Mouse (Mus musculus): ENCODE data around the gene S100a7a. TPM values are rescaled to one million over a fixed set of nuclear protein-coding genes. Genes with fewer than 3 reads are reported as not detected.

Gene S100a7a
- polyA plus RNA-seq, 1 experiment from 2014 or later = 0.13 TPM

DNA sequence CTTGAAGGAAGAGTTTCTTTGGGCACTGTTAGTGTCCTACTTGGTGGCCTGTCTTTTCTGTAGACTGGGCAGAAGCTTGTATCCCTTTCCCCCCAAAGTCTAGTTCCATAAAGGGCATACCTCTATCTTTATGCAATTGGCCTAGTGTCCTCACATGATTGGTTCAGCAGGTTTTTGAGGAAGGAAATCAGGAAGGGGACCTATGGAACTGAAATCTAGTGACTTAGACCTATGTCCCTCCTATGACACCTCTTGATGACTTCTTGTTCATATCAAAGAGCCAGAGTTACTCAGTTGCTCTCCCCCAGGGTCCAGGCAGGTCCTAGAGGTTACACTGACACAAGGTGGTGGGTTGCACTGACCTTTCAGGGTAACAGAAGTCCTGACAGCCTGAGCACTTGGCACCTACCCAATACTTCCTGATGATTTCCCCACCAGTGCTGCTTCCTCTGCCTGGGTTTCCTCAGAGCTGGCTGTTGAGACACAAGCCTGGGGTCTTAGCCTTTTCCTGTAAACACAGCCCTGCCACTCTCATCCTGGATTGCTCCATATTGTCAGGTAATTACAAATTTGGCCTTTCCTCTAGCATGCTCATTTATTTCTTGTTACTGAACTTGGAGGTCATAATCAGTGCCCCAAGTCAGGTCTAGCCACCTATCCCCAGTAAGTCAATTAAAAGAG is 5.7 kb downstream of the S100a7a start:
- H3K36me3 ChIP-seq = no peaks in the 10 kb centered on the region
- H3K4me3 ChIP-seq = no peak overlapping the region
- no peak overlapping the region for H3K4me2 ChIP-seq (replicated peaks)
- no peaks in the 10 kb centered on the region; the same call in 1 of the 2 replicates for H3K27me3 ChIP-seq
- H3K9ac ChIP-seq = no peak overlapping the region
- ATAC-seq (ENCODE audit: insufficient number of reproducible peaks, insufficient read depth, low FRiP score, low TSS enrichment) = no peak
- H3K27ac ChIP-seq = no peak overlapping the region
- no peaks in the 10 kb centered on the region for H3K4me1 ChIP-seq
- H3K9me3 ChIP-seq = no peaks in the 10 kb centered on the region

DNA sequence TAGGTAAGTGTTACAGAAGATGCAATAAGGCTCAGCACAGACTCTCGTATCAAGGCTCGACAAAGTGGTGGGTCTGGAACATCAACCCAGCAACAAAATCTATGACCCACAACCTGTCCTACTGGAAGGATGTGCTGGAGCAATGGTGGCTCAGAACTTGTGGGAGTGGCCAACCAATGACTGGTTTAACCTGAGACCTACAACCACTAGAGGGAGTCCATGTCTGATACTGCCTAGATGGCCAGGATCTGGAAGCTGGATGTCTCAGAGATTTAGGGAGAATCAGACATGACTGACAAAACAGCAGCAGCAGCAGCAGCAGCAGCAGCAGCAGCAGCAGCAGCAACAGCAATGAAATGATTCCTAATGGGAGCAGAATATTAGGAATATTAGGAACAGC is 10.4 kb downstream of the S100a7a start:
- no peak overlapping the region for H3K27ac ChIP-seq
- H3K4me1 ChIP-seq = no peaks in the 10 kb centered on the region
- ATAC-seq (ENCODE audit: insufficient number of reproducible peaks, insufficient read depth, low FRiP score, low TSS enrichment) = no peak
- no peaks in the 10 kb centered on the region for H3K36me3 ChIP-seq
- WGBS = 83% methylated on average over 2 of the region's 2 CpGs
- no peak overlapping the region for H3K4me2 ChIP-seq (replicated peaks)
- H3K4me3 ChIP-seq = no peak overlapping the region
- no peak overlapping the region for H3K9ac ChIP-seq
- no peaks in the 10 kb centered on the region for H3K9me3 ChIP-seq
- no peaks in the 10 kb centered on the region for H3K27me3 ChIP-seq

DNA sequence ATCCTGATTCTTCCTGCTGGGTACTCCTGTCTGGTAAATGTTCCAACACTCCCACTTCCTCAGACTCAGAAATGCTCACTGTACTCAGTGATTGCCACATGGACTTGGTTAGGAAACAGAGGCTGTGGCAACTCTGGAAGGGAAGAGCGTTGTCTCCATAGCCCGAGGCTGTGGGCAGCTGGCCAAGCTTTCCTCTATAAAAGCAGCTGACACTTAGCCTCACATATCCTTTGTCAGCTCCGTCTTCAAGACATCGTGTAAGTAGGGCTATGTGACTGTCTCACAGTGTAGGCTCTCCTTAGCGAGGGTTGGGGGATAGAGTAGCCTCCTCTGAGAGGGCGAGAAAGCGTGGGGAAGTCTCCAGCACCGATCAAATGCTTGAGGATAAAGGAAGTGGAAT is 15.0 kb downstream of the S100a7a start, which contains the start of gene S100a8:
Gene S100a8 (plus strand): TSS at position 133 of the 400 bp plus-strand sequence.
- no peak for ATAC-seq (ENCODE audit: insufficient number of reproducible peaks, insufficient read depth, low FRiP score, low TSS enrichment)
- no peak within 1 kb of the TSS for H3K4me2 ChIP-seq (replicated peaks)
- no peak within 1 kb of the TSS for H3K4me3 ChIP-seq
- H3K4me1 ChIP-seq = no peaks in the 10 kb centered on the region
- no peaks in the 10 kb centered on the region for H3K9me3 ChIP-seq
- no peak within 1 kb of the TSS for H3K27ac ChIP-seq
- H3K27me3 ChIP-seq = no peaks in the 10 kb centered on the region
- 59% methylated on average over 8 of the region's 8 CpGs for WGBS
- H3K36me3 ChIP-seq = no peaks in the 10 kb centered on the region
- H3K9ac ChIP-seq = no peak within 1 kb of the TSS

DNA sequence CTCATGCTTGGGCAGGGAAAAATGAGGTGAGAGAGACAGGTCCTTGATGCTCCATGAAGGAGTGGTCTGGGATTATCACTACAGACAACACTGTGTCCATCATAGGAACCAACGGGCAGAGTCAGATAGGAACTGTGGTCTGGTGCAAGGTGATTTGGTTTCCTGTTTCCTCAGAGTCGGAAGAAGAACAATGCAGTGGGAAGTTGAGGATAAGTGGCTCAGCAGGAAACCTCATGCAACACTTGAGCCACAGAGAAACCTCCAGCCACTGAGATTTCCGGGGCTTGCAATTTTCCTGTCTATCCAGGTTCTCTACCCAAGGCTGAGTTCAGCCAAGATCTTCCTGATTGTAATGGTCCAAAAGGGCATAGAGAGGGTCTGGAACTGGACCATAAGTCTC is 24.8 kb downstream of the S100a7a start:
- H3K36me3 ChIP-seq = no peaks in the 10 kb centered on the region
- no peak overlapping the region for H3K27ac ChIP-seq
- no peak for ATAC-seq (ENCODE audit: insufficient number of reproducible peaks, insufficient read depth, low FRiP score, low TSS enrichment)
- no peaks in the 10 kb centered on the region for H3K27me3 ChIP-seq
- no peaks in the 10 kb centered on the region for H3K4me1 ChIP-seq
- H3K9ac ChIP-seq = no peak overlapping the region
- H3K4me2 ChIP-seq (replicated peaks) = no peak overlapping the region
- no peak overlapping the region for H3K4me3 ChIP-seq
- H3K9me3 ChIP-seq = no peaks in the 10 kb centered on the region
- WGBS = 53% methylated on average over 3 of the region's 3 CpGs

DNA sequence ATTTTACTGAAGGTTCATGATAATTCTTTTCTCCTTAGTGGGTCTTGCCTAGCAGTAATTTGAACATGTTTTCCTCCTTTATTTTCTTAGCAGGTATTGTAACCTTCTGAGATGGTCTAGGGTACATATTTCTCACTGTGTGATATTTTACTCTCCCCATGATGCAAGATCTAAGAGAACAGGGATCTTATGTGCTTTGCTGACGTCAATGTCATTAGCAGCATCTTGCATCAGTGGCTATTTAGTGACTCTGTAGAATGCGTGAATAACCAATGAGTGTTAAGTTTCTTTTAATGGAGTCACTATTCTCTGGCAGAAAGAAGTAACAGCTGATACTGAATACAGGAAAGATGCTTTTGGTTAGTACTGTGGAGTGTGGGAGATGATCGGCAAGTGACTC is 30.1 kb downstream of the S100a7a start:
- H3K4me3 ChIP-seq = no peak overlapping the region
- no peaks in the 10 kb centered on the region for H3K27me3 ChIP-seq
- H3K4me1 ChIP-seq = no peaks in the 10 kb centered on the region
- WGBS = 93% methylated on average over 3 of the region's 3 CpGs
- no peak overlapping the region for H3K4me2 ChIP-seq (replicated peaks)
- H3K36me3 ChIP-seq = no peaks in the 10 kb centered on the region
- H3K9me3 ChIP-seq = no peaks in the 10 kb centered on the region
- no peak for ATAC-seq (ENCODE audit: insufficient number of reproducible peaks, insufficient read depth, low FRiP score, low TSS enrichment)
- H3K9ac ChIP-seq = no peak overlapping the region
- no peak overlapping the region for H3K27ac ChIP-seq

DNA sequence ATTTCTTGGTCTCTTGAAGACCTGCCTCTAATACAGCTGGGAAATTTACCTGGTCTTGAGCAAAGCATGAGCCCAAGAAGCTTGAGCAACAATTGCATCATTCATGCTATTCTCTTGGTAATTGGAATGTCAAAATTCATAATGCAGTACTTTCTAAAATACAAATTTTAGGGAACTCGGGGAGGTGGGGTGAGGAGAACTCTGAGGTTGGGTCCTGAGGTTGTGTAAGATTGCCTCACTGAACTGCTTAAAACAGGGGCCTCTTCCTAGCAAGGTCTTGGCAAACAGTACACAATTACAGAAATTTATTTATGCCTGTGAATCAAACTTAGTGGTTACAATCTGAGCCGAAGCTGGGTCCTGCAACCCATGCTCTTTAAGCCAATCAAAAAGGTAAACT is 33.0 kb downstream of the S100a7a start:
- H3K4me3 ChIP-seq = no peak overlapping the region
- H3K4me2 ChIP-seq (replicated peaks) = no peak overlapping the region
- no peaks in the 10 kb centered on the region for H3K36me3 ChIP-seq
- no peak overlapping the region for H3K9ac ChIP-seq
- no peaks in the 10 kb centered on the region for H3K9me3 ChIP-seq
- no peak overlapping the region for H3K27ac ChIP-seq
- 84% methylated on average over 2 of the region's 2 CpGs for WGBS
- H3K4me1 ChIP-seq = no peaks in the 10 kb centered on the region
- ATAC-seq (ENCODE audit: insufficient number of reproducible peaks, insufficient read depth, low FRiP score, low TSS enrichment) = no peak
- H3K27me3 ChIP-seq = no peaks in the 10 kb centered on the region

DNA sequence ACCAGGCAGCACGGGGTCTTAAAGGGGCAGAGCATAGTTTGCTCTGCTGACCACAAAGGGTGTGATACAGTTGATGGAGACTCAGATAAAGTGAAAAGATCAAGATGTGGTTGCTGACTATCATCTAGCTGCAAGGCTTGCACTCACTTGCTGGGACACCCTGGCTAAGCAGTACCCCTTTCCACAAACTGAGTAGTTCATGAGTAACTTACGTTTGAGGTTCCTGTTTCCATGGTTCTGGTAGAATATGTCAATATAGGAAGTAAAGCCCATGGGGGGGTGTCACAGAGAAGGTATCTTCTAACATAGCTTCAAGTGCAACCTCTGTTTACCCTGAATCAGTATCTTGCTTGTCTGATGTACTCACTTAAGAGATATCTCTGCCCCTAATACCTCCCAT is 39.7 kb downstream of the S100a7a start:
- ATAC-seq (ENCODE audit: insufficient number of reproducible peaks, insufficient read depth, low FRiP score, low TSS enrichment) = no peak
- Histone ChIP-seq H3K27me3 (no peaks in the 10 kb centered on the region), H3K27ac (no peak overlapping the region), H3K9ac (no peak overlapping the region), H3K9me3 (no peaks in the 10 kb centered on the region), H3K4me3 (no peak overlapping the region), H3K4me2 (replicated peaks) (no peak overlapping the region), H3K4me1 (no peaks in the 10 kb centered on the region), H3K36me3 (no peaks in the 10 kb centered on the region)
- 74% methylated on average over 2 of the region's 2 CpGs for WGBS

DNA sequence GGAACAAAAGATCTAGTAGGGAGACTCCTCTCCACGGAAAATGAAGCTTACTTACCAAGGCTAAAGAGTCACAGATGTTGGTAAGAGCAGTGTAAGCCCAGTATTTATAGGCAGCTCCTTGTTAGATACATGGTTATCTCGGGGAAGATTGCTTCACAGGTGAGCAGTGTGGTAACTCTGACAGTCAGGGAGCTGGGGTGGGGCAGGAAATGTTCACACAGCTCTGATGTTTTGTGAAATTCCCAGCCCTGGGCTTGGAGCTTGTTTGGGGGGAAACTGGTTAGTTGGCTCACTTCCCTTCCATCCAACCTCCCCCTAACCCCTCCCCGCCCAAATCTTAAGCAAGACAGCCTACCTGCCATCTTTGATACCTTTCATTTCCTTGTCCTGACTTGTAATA is 41.8 kb downstream of the S100a7a start, which contains the start of gene S100a9:
Gene S100a9 (minus strand): TSS at position 109 of the 400 bp plus-strand sequence.
- Histone ChIP-seq H3K4me3 (no peak within 1 kb of the TSS), H3K4me1 (no peaks in the 10 kb centered on the region), H3K27ac (no peak within 1 kb of the TSS), H3K9ac (no peak within 1 kb of the TSS), H3K9me3 (no peaks in the 10 kb centered on the region), H3K4me2 (replicated peaks) (no peak within 1 kb of the TSS), H3K36me3 (no peaks in the 10 kb centered on the region), H3K27me3 (no peaks in the 10 kb centered on the region)
- ATAC-seq (ENCODE audit: insufficient number of reproducible peaks, insufficient read depth, low FRiP score, low TSS enrichment) = no peak
- 68% methylated on average over 3 of the region's 3 CpGs for WGBS

DNA sequence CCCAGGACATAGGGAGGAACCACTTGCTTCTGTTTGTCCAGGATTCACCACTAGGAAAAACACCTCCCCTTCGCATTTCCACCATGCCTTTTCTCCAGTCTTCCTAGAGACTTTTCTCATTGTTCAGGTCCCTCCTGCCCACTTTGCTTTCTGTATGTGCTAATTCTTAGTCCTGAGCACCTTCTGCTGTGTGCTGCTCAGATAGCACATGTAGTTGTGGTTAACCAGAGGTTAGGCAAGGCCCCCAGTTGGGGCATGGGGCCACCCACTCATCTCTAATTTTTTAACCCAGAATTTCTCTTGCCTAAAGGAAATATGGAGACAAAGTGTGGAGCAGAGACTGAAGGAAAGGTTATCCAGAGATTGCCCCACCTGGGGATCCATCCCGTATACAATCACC is 48.4 kb downstream of the S100a7a start:
- Histone ChIP-seq H3K36me3 (no peaks in the 10 kb centered on the region), H3K9ac (no peak overlapping the region), H3K27ac (no peak overlapping the region), H3K4me3 (no peak overlapping the region), H3K27me3 (no peaks in the 10 kb centered on the region), H3K4me1 (no peaks in the 10 kb centered on the region), H3K4me2 (replicated peaks) (no peak overlapping the region), H3K9me3 (no peaks in the 10 kb centered on the region)
- 91% methylated on average over 2 of the region's 2 CpGs for WGBS
- ATAC-seq (ENCODE audit: insufficient number of reproducible peaks, insufficient read depth, low FRiP score, low TSS enrichment) = no peak

Other genes with a start within 250 kb of the S100a7a start
- gene Ints3, start 220.4 kb upstream of the S100a7a start, polyA plus RNA-seq (2016; fragmentation: Nextera tagmentation; extraction: Ambion mirVana) = 43.6 and 45.2 TPM in 2 replicates
- 4.0 and 5.0 TPM in 2 replicates for gene Npr1, start 188.2 kb upstream of the S100a7a start, polyA plus RNA-seq (2016; fragmentation: Nextera tagmentation; extraction: Ambion mirVana)
- gene Ilf2, start 177.9 kb upstream of the S100a7a start, polyA plus RNA-seq (2016; fragmentation: Nextera tagmentation; extraction: Ambion mirVana) = 301 and 311 TPM in 2 replicates
- 74.0 and 76.3 TPM in 2 replicates for gene Snapin, start 163.0 kb upstream of the S100a7a start, polyA plus RNA-seq (2016; fragmentation: Nextera tagmentation; extraction: Ambion mirVana)
- gene Chtop, start 144.5 kb upstream of the S100a7a start, polyA plus RNA-seq (2016; fragmentation: Nextera tagmentation; extraction: Ambion mirVana) = 197 and 209 TPM in 2 replicates
- 10.3 and 11.2 TPM in 2 replicates for gene S100a1, start 139.6 kb upstream of the S100a7a start, polyA plus RNA-seq (2016; fragmentation: Nextera tagmentation; extraction: Ambion mirVana)
- gene S100a13, start 139.6 kb upstream of the S100a7a start, polyA plus RNA-seq (2016; fragmentation: Nextera tagmentation; extraction: Ambion mirVana) = 15.0 and 17.4 TPM in 2 replicates
- 1.5 and 2.2 TPM in 2 replicates for gene S100a14, start 127.2 kb upstream of the S100a7a start, polyA plus RNA-seq (2016; fragmentation: Nextera tagmentation; extraction: Ambion mirVana)
- 56.1 and 58.0 TPM in 2 replicates for gene S100a16, start 116.8 kb upstream of the S100a7a start, polyA plus RNA-seq (2016; fragmentation: Nextera tagmentation; extraction: Ambion mirVana)
- gene S100a3, start 93.4 kb upstream of the S100a7a start, polyA plus RNA-seq (2016; fragmentation: Nextera tagmentation; extraction: Ambion mirVana) = not detected in 2 replicates
- gene S100a2, start 63.8 kb upstream of the S100a7a start, polyA plus RNA-seq (2016; fragmentation: Nextera tagmentation; extraction: Ambion mirVana) = not detected in 2 replicates
- gene Gm42674, start 52.1 kb upstream of the S100a7a start, polyA plus RNA-seq (2016; fragmentation: Nextera tagmentation; extraction: Ambion mirVana) = not detected in 2 replicates
- gene S100a4, start 50.2 kb upstream of the S100a7a start, polyA plus RNA-seq (2016; fragmentation: Nextera tagmentation; extraction: Ambion mirVana) = 4.0 and 7.2 TPM in 2 replicates
- gene S100a5, start 45.5 kb upstream of the S100a7a start, polyA plus RNA-seq (2016; fragmentation: Nextera tagmentation; extraction: Ambion mirVana) = 0.85 and 0.91 TPM in 2 replicates
- 37.8 and 42.0 TPM in 2 replicates for gene S100a6, start 41.1 kb upstream of the S100a7a start, polyA plus RNA-seq (2016; fragmentation: Nextera tagmentation; extraction: Ambion mirVana)
- 16.8 and 18.3 TPM in 2 replicates for gene S100a8, start 15.0 kb downstream of the S100a7a start, polyA plus RNA-seq (2016; fragmentation: Nextera tagmentation; extraction: Ambion mirVana)
- 8.6 and 11.9 TPM in 2 replicates for gene S100a9, start 41.7 kb downstream of the S100a7a start, polyA plus RNA-seq (2016; fragmentation: Nextera tagmentation; extraction: Ambion mirVana)
- not detected in 2 replicates for gene Pglyrp4, start 72.9 kb downstream of the S100a7a start, polyA plus RNA-seq (2016; fragmentation: Nextera tagmentation; extraction: Ambion mirVana)
- not detected in 2 replicates for gene Gm5849, start 123.9 kb downstream of the S100a7a start, polyA plus RNA-seq (2016; fragmentation: Nextera tagmentation; extraction: Ambion mirVana)

Data from embryonic facial prominence, embryonic 12.5 days (tissue).